Mouse (Mus musculus) cortical plate, adult 2 months (tissue): ENCODE measurements around the gene Irak4.

Source experiments
- CTCF ChIP-seq: fragments of 200-500 bp; IDR thresholded peaks from 2 replicates; pipeline ENCODE4 v1.5.1; 2011; ENCODE audit warnings: mild to moderate bottlenecking, control low read depth, low read length; ENCODE audit not compliant: insufficient read depth; ENCODE audit errors: extremely low read depth
- POLR2A ChIP-seq: fragments of 200-500 bp; IDR thresholded peaks from 2 replicates; pipeline ENCODE4 v1.6.1; 2011; ENCODE audit warnings: mild to moderate bottlenecking, low read length, control low read depth; ENCODE audit not compliant: insufficient read depth; ENCODE audit errors: extremely low read depth

- TF ChIP-seq POLR2A (no peak), CTCF (no peak)
Measured at GRCm38 (mm10) chr15:94584738-94585137, 41.3 kb downstream of the Irak4 start.
